Mouse (Mus musculus): Measurements from ENCODE around the gene Col6a2. TPM values are rescaled to one million over a fixed set of nuclear protein-coding genes. Genes with fewer than 3 reads are reported as not detected.

The Col6a2 gene
- 0.09 and 0.22 TPM in 2 replicates for total RNA-seq (2023)

DNA sequence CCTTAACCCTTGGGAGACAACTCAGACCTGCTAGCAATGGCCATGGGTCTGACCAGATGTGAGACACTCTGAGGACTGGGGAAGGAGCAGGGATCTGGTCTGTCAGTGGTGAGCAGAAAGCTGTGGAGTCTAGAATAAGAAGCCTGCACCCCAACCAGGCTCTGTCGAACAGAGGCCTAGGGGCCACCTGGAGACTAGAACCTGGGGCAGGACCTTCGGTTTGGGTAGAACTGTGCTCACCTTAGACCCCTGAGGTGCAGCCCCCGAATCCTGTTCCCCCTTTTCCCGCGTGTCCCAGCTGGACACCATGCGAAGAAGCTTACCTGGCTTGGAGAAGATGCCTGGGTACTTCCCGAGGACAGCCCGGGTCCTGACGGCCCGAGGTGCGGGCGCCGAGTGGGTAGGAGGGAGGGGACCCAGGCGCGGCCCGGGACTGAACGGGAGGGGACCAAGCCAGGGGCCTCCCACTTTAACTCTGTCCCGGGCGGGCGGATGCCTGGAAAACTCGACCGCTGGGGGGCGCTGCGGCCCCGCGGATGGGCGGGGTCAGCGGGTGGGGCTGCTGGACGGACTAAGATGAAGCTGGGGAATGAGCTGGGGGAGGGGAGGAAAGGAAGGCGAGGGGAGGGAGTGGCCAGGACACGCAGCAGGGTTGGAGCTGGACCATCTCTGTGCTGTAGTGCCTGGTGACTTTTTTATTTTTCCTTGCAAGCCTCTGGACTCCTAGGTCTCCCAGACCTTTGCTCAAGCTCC, at the start of gene Col6a2:
Gene Col6a2 (minus strand): TSS at position 703 of the 753 bp plus-strand sequence.

DNA sequence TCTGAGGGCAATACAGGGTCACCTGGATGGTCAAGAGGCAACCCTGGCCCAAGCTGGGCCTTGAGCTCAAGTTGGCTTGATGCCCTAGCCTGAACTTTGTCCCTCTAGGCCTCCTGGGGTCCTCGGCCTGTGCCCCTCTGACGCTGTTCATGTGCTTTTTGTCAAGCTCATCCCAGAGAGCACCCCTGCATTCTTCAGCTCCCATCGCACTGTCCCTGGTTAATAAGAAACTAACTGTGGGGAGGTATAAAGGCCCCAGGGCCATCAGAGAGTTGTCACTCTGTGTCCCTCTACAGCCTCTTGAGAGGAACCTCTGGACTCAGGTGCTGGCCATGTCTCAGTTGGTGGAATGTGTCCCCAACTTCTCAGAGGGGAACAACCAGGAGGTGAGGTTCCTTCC, 48.1 kb downstream of the Col6a2 start, which contains the start of gene Ftcd:
Gene Ftcd (plus strand): TSS at position 275 of the 400 bp plus-strand sequence.

DNA sequence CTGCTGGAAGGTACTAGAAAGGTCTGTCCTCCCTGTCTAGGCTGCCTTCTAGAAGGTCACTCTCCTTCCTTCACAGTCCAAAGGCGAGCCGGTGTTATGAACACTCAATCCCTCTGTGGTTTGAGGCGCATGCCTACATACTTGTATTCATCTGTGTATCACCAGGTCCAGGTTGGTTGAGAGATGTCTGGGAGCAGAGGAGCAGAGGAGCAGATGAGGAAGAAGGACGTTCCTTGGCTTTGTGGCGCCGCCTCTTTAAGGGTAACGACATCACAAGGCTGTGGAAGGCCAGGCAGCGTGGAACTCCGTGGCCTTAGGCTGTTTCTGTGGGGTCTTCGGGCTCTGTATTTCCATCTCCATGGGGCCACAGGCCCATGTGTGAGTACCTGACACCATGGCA, 61.5 kb downstream of the Col6a2 start, which contains the start of gene Spatc1l:
Gene Spatc1l (plus strand): TSS at position 301 of the 400 bp plus-strand sequence.

Other genes with a start within 250 kb of the Col6a2 start
- gene AC141477.1, start 183.2 kb downstream of the Col6a2 start, total RNA-seq (2023), result 5.5 and 8.8 TPM in 2 replicates
- gene Pcnt, start 180.8 kb downstream of the Col6a2 start, total RNA-seq (2023), result 33.0 and 45.0 TPM in 2 replicates
- gene 2610028H24Rik, start 174.5 kb downstream of the Col6a2 start, total RNA-seq (2023), result not detected in 2 replicates
- 45.9 and 55.5 TPM in 2 replicates for gene Mcm3ap, start 154.7 kb downstream of the Col6a2 start, total RNA-seq (2023)
- gene Ybey, start 154.5 kb downstream of the Col6a2 start, total RNA-seq (2023), result 0.69 and 1.3 TPM in 2 replicates
- 2.6 and 4.9 TPM in 2 replicates for gene Lss, start 92.0 kb downstream of the Col6a2 start, total RNA-seq (2023)
- gene Spatc1l, start 61.4 kb downstream of the Col6a2 start, total RNA-seq (2023), result not detected in 2 replicates
- gene Ftcd, start 48.0 kb downstream of the Col6a2 start, total RNA-seq (2023), result not detected in 2 replicates
- gene Col6a1, start 102.5 kb upstream of the Col6a2 start, total RNA-seq (2023), result 0.11 and 0.19 TPM in 2 replicates

Data from neutrophil, adult 65 days (primary cell).